Mouse (Mus musculus) heart, adult 9 months (tissue): Measurements from ENCODE around the gene Cbr2.

Source experiments
- DNase-seq, 2 experiments: peaks; one replicate each; pipeline ENCODE4 v3.0.0; 2022; ENCODE audit warnings: low spot score in 2 of 2

The Cbr2 gene

GRCm38 (mm10) chr11:120679909-120680308, 52.0 kb downstream of the Cbr2 start:
- no peak for DNase-seq
